Mouse (Mus musculus) cerebellum, postnatal 10 days (tissue): ENCODE results near the gene Prkg1.

Experiments
- DNase-seq, 2 experiments: peaks; one replicate each; pipeline ENCODE4 v3.0.0; 2021; ENCODE audit warnings: mixed read lengths in 2 of 2

Gene Prkg1

GRCm38 (mm10) chr19:31616830-31617229 is 148.0 kb downstream of the Prkg1 start:
- DNase-seq, result no peak

- no peak for DNase-seq
These were observed 148.7 kb downstream of the Prkg1 start for GRCm38 (mm10) chr19:31616159-31616558.

- no peak for DNase-seq
These were observed 151.7 kb downstream of the Prkg1 start for GRCm38 (mm10) chr19:31613146-31613545.

- no peak for DNase-seq
These were observed 162.3 kb downstream of the Prkg1 start for GRCm38 (mm10) chr19:31602578-31602977.

GRCm38 (mm10) chr19:31594011-31594410 is 170.8 kb downstream of the Prkg1 start:
- no peak for DNase-seq

GRCm38 (mm10) chr19:31590701-31591100 is 174.1 kb downstream of the Prkg1 start:
- no peak for DNase-seq

GRCm38 (mm10) chr19:31577092-31577491 is 187.7 kb downstream of the Prkg1 start:
- DNase-seq, result no peak

- peak in 1 of 2 experiments; percentile 2 for DNase-seq
These were observed 200.5 kb downstream of the Prkg1 start for GRCm38 (mm10) chr19:31564329-31564728.

GRCm38 (mm10) chr19:31546063-31546462 is 218.8 kb downstream of the Prkg1 start:
- DNase-seq, result no peak

- no peak for DNase-seq
These were observed 233.5 kb downstream of the Prkg1 start for GRCm38 (mm10) chr19:31531249-31531740.

GRCm38 (mm10) chr19:31530616-31531015 is 234.2 kb downstream of the Prkg1 start:
- peak; percentile 19 to 26 for DNase-seq

- no peak for DNase-seq
These were observed 234.9 kb downstream of the Prkg1 start for GRCm38 (mm10) chr19:31529890-31530289.

- DNase-seq, result no peak
These were observed 250.3 kb downstream of the Prkg1 start for GRCm38 (mm10) chr19:31514490-31514889.

- DNase-seq, result no peak
These were observed 257.0 kb downstream of the Prkg1 start for GRCm38 (mm10) chr19:31507831-31508230.

GRCm38 (mm10) chr19:31506296-31506695 is 258.5 kb downstream of the Prkg1 start:
- DNase-seq, result no peak

- no peak for DNase-seq
These were observed 259.8 kb downstream of the Prkg1 start for GRCm38 (mm10) chr19:31505041-31505440.

- no peak for DNase-seq
These were observed 267.4 kb downstream of the Prkg1 start for GRCm38 (mm10) chr19:31497386-31497785.

- DNase-seq, result no peak
These were observed 275.2 kb downstream of the Prkg1 start for GRCm38 (mm10) chr19:31489606-31490005.

GRCm38 (mm10) chr19:31471766-31472165 is 293.1 kb downstream of the Prkg1 start:
- DNase-seq, result no peak

GRCm38 (mm10) chr19:31460188-31460587 is 304.6 kb downstream of the Prkg1 start:
- no peak for DNase-seq

- no peak for DNase-seq
These were observed 320.7 kb downstream of the Prkg1 start for GRCm38 (mm10) chr19:31444101-31444500.

- DNase-seq, result no peak
These were observed 322.5 kb downstream of the Prkg1 start for GRCm38 (mm10) chr19:31442311-31442710.

- no peak for DNase-seq
These were observed 331.4 kb downstream of the Prkg1 start for GRCm38 (mm10) chr19:31433446-31433845.

GRCm38 (mm10) chr19:31431411-31431810 is 333.4 kb downstream of the Prkg1 start:
- no peak for DNase-seq

GRCm38 (mm10) chr19:31426142-31426541 is 338.7 kb downstream of the Prkg1 start:
- DNase-seq, result peak in 1 of 2 experiments; percentile 16
